Mouse (Mus musculus): Measurements from ENCODE around the gene Nedd9. TPM values are rescaled to one million over a fixed set of nuclear protein-coding genes. Genes with fewer than 3 reads are reported as not detected.

The Nedd9 gene
- total and polyA plus RNA-seq, 3 experiments = 15.2 to 28.9 (median 26.7) TPM

DNA sequence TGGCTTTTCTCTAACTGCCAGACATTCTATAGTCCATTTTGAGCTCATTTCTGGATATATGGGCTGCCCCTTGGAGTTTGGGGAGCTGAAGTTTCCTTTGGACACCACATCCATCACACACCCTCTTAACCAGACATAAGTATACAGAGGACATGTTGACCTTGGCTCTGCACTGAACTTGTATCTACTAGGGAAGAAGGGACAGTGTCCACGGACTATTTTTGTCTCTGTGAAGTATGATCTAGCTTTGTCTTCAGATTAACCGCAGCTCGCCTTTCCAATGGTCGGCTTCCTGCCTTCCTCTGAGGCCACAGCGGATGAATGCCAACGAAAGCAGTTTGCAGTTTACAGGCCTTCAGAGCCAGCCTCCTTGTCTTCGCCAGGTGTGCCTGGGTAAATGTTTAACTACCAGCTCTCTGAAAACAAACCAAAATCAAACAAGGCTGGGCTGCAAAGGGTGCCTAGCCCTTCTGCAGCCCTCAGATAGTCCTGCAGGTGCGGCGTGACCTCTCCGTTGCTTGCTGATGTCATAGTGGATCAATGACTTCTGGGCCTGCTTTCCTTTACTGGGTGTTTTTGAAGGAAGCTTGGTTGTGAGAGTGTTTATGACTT lies 63.6 kb downstream of the Nedd9 start:
- Histone ChIP-seq H3K27ac (peak overlapping the region; percentile 21), H3K79me2 (replicated peaks; ENCODE audit: control insufficient read depth, insufficient read depth, low read length) (no peaks in the 10 kb centered on the region), H3K4me3 (no peak overlapping the region), H3K27me3 (ENCODE audit: control insufficient read depth, insufficient read depth, low read length) (no peaks in the 10 kb centered on the region), H3K4me1 (ENCODE audit: control insufficient read depth, insufficient read depth, low read length) (peaks cover 6% of the 10 kb centered on the region), H3K9ac (ENCODE audit: low read depth, low read length) (no peak overlapping the region), H3K36me3 (ENCODE audit: control insufficient read depth, insufficient read depth, low read length) (no peaks in the 10 kb centered on the region)
- intact Hi-C loops (cut with DNase I) = no loop called here
- DNase-seq = no peak
- WGBS = 43% methylated on average over 10 of the region's 10 CpGs
- TF ChIP-seq CTCF (IDR thresholded peaks at IDR 0.05) (no peak), POLR2A (IDR thresholded peaks at IDR 0.05; ENCODE audit: insufficient read depth, low read depth, low read length) (no peak), EP300 (IDR thresholded peaks at IDR 0.05; ENCODE audit: insufficient read depth, low read depth, low read length) (no peak)

DNA sequence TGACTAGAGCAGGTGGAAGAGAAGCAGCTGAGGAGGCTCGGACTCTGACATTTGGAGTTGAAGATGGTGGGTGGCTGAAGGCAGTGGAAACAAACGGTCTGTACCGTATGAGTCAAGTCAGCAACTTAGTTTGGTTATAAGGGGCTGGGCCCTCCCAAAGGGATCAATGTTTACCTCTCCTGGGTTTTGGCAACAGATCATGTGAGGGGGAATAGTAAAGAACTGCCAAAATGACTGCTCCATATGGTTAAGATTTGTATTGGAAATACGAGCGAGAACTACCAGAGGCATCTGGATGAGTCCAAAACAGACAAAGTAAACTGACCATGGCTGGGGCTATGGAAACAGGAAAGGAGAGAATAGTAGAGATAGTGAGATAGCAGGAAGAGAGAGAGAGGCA lies 64.6 kb downstream of the Nedd9 start:
- TF ChIP-seq EP300 (IDR thresholded peaks at IDR 0.05; ENCODE audit: insufficient read depth, low read depth, low read length) (no peak), POLR2A (IDR thresholded peaks at IDR 0.05; ENCODE audit: insufficient read depth, low read depth, low read length) (no peak), CTCF (IDR thresholded peaks at IDR 0.05) (no peak)
- intact Hi-C loops (cut with DNase I) = no loop called here
- H3K27me3 ChIP-seq (ENCODE audit: control insufficient read depth, insufficient read depth, low read length) = no peaks in the 10 kb centered on the region
- peaks cover 6% of the 10 kb centered on the region for H3K4me1 ChIP-seq (ENCODE audit: control insufficient read depth, insufficient read depth, low read length)
- WGBS = 88% methylated on average over 5 of the region's 5 CpGs
- no peaks in the 10 kb centered on the region for H3K36me3 ChIP-seq (ENCODE audit: control insufficient read depth, insufficient read depth, low read length)
- no peak overlapping the region for H3K9ac ChIP-seq (ENCODE audit: low read depth, low read length)
- H3K79me2 ChIP-seq (replicated peaks; ENCODE audit: control insufficient read depth, insufficient read depth, low read length) = no peaks in the 10 kb centered on the region
- H3K27ac ChIP-seq = no peak overlapping the region
- H3K4me3 ChIP-seq = no peak overlapping the region
- no peak for DNase-seq

DNA sequence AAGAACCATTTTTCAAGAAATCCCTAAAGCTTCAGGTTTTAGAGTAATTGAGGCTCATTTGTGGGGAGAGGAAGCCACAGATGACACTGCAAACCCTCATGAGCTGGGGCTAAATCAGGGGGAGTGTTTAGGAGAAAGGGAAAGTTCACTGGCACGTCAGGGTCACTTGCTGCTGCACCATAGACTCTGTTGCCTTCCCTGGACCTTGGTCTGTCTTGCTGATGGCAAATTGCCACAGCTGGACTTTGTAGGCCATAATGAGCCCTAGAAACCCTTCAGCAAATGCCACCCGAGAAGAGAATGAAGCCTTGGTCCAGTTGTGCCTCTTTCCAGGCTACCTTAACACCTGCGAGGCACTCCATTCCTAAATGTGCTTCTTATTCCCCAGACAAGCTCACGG lies 66.8 kb downstream of the Nedd9 start:
- 89% methylated on average over 4 of the region's 4 CpGs for WGBS
- no peak for DNase-seq
- no peak for TF ChIP-seq EP300 (IDR thresholded peaks at IDR 0.05; ENCODE audit: insufficient read depth, low read depth, low read length)
- no peak for TF ChIP-seq CTCF (IDR thresholded peaks at IDR 0.05)
- no peak for TF ChIP-seq POLR2A (IDR thresholded peaks at IDR 0.05; ENCODE audit: insufficient read depth, low read depth, low read length)
- H3K4me3 ChIP-seq = no peak overlapping the region
- no peaks in the 10 kb centered on the region for H3K79me2 ChIP-seq (replicated peaks; ENCODE audit: control insufficient read depth, insufficient read depth, low read length)
- peaks cover 6% of the 10 kb centered on the region for H3K4me1 ChIP-seq (ENCODE audit: control insufficient read depth, insufficient read depth, low read length)
- H3K27ac ChIP-seq = no peak overlapping the region
- intact Hi-C loops (cut with DNase I) = no loop called here
- no peaks in the 10 kb centered on the region for H3K36me3 ChIP-seq (ENCODE audit: control insufficient read depth, insufficient read depth, low read length)
- H3K27me3 ChIP-seq (ENCODE audit: control insufficient read depth, insufficient read depth, low read length) = no peaks in the 10 kb centered on the region
- no peak overlapping the region for H3K9ac ChIP-seq (ENCODE audit: low read depth, low read length)

DNA sequence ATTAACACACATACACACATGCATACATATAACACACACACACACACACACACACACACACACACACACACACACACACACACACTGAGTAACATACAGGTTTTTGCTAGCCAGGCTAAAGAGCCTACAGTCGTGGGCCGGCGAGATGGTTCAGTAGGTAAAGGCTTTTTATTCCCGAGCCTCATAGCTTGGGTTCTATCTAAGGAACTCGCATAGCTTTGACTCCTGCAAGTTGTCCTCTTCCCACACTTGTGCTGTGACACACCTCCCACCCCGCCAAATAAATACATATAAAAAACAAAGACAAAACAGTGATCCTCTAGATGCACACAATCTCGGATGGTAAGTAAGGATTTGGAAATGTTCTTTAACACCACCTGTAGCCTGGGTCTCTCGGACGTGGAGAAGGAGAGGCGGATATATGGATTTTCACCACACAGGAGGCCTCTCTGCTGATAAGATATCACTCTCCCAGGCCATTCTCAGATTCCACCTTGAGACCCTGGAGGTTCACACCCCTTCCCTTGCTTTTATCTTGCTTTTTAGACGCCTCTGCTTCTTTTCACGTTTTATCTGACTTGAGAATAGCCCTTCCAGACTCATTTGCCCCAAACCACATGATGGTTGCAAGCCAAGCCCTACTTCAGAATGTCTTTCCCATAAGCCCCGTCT lies 68.8 kb downstream of the Nedd9 start:
- TF ChIP-seq CTCF (IDR thresholded peaks at IDR 0.05) (no peak), EP300 (IDR thresholded peaks at IDR 0.05; ENCODE audit: insufficient read depth, low read depth, low read length) (no peak), POLR2A (IDR thresholded peaks at IDR 0.05; ENCODE audit: insufficient read depth, low read depth, low read length) (no peak)
- no peak overlapping the region for H3K27ac ChIP-seq
- no peaks in the 10 kb centered on the region for H3K27me3 ChIP-seq (ENCODE audit: control insufficient read depth, insufficient read depth, low read length)
- intact Hi-C loops (cut with DNase I) = no loop called here
- 71% methylated on average over 13 of the region's 13 CpGs for WGBS
- H3K9ac ChIP-seq (ENCODE audit: low read depth, low read length) = no peak overlapping the region
- no peaks in the 10 kb centered on the region for H3K36me3 ChIP-seq (ENCODE audit: control insufficient read depth, insufficient read depth, low read length)
- H3K4me1 ChIP-seq (ENCODE audit: control insufficient read depth, insufficient read depth, low read length) = peaks cover 2% of the 10 kb centered on the region; the same call in 1 of the 2 replicates
- DNase-seq = no peak
- H3K79me2 ChIP-seq (replicated peaks; ENCODE audit: control insufficient read depth, insufficient read depth, low read length) = no peaks in the 10 kb centered on the region
- no peak overlapping the region for H3K4me3 ChIP-seq

DNA sequence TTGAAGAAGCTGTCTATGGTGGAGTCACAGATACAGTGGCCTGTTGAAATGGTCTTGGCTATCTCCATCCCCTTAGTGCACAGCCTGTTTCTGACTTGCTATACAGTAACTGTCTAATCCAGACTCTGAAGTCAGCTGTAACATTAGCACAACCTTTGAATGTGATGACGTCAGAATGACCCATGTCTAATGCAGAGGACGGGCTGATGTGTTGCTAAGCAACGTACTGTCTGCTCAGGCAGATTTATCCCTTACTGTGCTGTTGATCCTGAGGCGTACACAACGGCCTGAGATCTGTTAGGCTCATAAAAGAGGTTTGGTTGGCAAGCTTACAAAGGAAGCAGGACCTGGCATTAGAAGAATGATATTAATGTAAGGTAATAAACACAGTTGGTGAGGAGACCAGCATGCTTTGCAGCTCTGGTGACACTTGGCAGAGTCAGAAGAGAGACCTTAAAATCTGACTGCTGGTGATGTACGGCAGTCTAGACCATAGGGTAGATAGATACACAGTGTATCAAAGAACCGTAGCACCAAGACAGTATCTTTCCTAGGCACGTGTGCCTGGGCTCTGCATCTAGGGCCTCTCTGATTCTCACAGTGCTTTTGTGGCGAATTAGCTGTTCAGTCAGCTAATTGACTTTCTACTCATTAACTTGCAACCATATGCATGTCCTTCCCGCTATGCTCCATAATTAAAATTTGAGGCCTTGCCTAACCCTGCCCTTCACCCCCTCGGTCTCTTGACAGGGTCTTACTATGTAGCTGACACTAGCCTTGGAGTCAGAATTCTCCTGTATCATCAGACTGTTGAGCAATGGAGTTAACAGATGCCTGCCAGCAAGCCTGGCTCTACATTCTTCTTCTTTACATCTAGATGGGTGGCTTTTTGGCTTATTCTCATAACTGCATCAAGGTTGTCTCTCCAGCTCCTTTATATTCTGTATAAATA lies 70.8 kb downstream of the Nedd9 start:
- intact Hi-C loops (cut with DNase I) = no loop called here
- no peak for DNase-seq
- H3K4me3 ChIP-seq = no peak overlapping the region
- H3K4me1 ChIP-seq (ENCODE audit: control insufficient read depth, insufficient read depth, low read length) = peaks cover 2% of the 10 kb centered on the region; the same call in 1 of the 2 replicates
- H3K27ac ChIP-seq = no peak overlapping the region
- 80% methylated on average over 11 of the region's 11 CpGs for WGBS
- H3K36me3 ChIP-seq (ENCODE audit: control insufficient read depth, insufficient read depth, low read length) = no peaks in the 10 kb centered on the region
- no peak overlapping the region for H3K9ac ChIP-seq (ENCODE audit: low read depth, low read length)
- H3K79me2 ChIP-seq (replicated peaks; ENCODE audit: control insufficient read depth, insufficient read depth, low read length) = no peaks in the 10 kb centered on the region
- TF ChIP-seq EP300 (IDR thresholded peaks at IDR 0.05; ENCODE audit: insufficient read depth, low read depth, low read length) (no peak), POLR2A (IDR thresholded peaks at IDR 0.05; ENCODE audit: insufficient read depth, low read depth, low read length) (no peak), CTCF (IDR thresholded peaks at IDR 0.05) (no peak)
- H3K27me3 ChIP-seq (ENCODE audit: control insufficient read depth, insufficient read depth, low read length) = no peaks in the 10 kb centered on the region
